Mouse (Mus musculus) urinary bladder, adult 2 months (tissue): Measurements from ENCODE around the gene Gabbr2. TPM values are rescaled to one million over a fixed set of nuclear protein-coding genes. Genes with fewer than 3 reads are reported as not detected.

Source experiments
- DNase-seq: peaks from one replicate; pipeline ENCODE4 v3.0.0; 2022; ENCODE audit warnings: low spot score
- polyA plus RNA-seq: library from polyadenylated mRNA; depleted of rRNA; stranded (reverse); fragments of >200 nt; gene quantifications from 2 replicates; pipeline ENCODE4 v1.2.3, GENCODE M21; 2012

The Gabbr2 gene
- polyA plus RNA-seq, 1 experiment, result 0.03 TPM

DNA sequence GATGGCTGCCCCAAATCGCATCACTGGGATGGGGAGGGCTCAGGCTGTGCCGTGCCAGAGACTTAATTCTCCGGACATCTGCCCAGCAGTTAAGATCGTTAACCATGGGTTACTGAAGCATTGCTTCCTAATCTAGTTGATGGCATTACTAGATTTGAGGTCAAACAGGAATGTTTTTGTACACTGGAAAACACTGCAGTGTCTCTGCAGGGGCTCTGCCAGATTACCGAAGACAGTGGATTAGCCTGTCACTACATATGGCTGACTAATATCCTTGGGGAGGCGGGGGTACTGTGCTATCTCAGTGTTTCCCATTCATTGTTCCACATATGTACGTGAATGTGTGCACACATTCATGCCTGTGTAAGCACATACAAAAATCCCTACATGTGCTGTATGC is 225.3 kb downstream of the Gabbr2 start:
- no peak for DNase-seq

DNA sequence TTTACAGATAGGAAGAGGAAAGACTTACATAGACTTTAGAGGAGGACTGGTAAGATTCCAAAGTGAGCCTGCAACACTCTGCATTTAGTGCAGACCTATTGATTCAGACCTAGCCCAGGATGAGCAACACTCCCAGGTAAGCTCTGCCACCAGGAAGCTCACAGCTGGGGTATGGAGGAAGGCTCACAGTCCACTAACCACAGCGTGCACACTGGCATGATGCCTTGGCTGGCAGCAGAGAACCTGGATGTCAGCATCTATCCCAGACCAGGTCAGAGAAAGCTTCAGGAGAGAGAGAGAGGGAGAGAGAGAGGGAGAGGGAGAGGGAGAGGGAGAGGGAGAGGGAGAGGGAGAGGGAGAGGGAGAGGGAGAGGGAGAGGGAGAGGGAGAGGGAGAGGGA is 231.8 kb downstream of the Gabbr2 start:
- no peak for DNase-seq

DNA sequence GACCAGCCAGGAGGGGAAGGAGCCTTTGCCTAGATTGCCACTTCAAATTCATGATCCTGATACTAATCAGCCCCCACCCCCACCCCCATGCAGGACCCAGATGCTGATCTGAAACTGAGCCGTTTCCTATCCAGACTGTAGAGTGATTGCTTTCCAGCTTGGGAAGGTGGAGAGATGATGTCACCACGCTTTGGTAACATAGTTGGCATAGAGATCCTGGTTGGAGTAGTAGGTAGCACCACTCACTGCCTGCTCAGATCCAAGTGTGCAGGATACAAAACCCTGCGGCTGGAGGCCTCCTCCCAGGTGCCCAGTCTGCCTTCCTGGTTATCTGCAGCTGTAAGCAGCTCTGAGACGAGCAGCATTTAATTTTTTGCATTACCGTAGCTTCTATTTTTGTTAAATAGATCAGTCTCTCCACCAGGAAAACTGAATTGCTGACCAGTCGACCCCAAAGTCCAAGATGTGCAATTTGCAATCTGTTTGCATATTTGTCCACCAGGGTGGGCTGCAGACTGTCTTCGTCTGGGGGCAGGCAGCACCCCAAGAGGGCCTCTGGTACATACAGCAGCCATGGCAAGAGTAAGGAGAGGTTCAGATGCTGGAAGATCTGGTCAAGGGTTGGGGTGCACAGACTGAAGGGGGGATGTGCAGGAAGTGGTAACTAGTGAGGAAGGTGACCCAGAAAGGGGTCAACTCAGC is 233.2 kb downstream of the Gabbr2 start:
- DNase-seq, result no peak

- DNase-seq, result no peak
Observed at GRCm38 (mm10) chr4:46754407-46755194, 237.1 kb downstream of the Gabbr2 start.

DNA sequence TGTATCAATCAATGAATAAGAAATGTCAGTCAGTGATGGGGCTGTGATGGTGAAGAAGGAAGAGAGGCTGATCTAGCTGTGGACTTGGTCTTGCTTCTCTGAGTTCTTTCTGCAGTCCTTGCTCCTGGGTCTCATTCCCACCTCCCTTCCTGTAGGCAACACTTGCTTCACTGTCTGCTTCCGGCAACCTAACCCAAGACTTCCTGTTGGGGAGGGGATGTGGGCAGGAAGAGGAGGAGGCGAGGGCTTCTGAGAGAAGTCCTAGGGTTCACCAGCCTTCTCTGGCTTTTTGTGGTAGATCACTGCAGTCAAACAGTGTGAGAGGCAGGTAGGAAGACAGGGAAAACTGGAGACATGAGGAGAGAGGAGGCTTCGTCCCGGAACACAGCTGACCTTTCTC is 239.4 kb downstream of the Gabbr2 start:
- no peak for DNase-seq

GRCm38 (mm10) chr4:46749015-46749414 is 242.7 kb downstream of the Gabbr2 start:
- DNase-seq, result no peak

DNA sequence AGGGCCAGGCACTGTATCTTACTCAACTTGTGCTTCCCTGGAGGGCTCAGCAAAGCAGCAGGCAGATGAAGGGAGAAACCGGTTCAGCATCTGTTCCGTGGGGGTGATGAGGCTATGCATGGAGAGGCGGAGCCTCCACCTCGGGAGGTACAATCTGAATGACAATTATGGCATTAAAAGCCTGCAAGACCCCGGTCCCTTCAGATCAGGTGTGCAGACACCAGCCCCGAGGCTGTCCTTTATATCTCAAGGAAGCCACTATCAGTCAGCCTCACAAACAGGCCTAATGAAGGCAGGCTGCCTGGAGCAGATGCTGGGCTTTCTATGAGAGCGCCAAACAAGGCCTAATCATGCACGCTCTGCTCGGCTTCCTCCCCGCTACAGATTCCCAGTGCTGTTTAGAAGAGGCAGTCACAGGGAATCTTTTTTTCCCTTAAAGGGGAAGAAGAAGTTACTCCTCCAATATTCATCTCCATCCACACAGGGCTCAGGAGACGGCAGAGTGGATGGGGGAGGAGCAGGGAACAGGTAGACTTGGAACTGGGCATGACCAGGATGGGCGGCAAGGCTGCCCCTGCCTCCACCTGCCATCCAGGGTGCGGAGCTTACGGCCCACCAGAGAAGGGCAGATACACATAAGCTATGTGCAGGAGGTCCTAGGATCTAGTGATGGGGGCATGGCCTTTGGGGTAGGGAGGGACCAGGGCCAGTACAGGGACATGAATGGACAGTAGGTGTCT is 244.5 kb downstream of the Gabbr2 start:
- DNase-seq, result no peak

DNA sequence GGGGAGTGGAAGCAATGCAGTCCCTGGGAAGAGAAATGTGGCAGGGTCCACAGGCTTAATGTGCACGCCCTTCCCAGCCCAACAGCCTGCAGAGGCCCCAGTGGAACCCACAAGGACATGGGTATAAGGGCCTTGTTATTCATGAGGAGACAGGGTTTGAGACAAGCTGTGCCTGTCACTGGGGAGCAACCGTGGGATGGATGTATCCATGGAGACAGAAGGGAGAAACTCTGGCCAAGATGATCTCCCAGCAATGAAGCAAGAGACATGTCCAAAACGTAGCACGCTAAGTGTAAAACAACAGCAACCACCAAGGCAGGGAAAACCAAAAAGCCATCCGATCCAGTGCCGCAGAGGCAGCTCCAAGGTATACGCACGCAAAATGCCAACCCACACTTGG is 246.1 kb downstream of the Gabbr2 start:
- no peak for DNase-seq

- DNase-seq, result no peak
Observed at GRCm38 (mm10) chr4:46744583-46745155, 247.0 kb downstream of the Gabbr2 start.

DNA sequence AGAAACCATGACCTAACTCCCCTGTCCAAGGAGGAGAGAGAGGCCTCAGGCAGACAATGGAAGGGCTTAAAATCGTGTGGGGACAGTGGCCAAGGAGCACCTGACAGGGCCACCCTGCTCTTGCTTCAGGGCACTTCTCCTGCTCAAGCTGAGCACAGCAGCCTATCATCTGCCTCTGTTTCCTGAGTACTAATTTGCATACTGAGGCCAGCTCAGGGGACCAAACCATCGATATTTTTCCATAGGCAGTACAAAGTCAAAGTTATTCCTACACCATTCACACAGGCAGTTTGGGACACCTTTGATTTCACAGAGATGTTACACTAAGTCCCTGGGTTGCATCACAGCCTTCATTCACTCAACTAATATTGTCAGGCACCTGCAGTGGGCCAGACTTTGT is 249.1 kb downstream of the Gabbr2 start:
- no peak for DNase-seq

DNA sequence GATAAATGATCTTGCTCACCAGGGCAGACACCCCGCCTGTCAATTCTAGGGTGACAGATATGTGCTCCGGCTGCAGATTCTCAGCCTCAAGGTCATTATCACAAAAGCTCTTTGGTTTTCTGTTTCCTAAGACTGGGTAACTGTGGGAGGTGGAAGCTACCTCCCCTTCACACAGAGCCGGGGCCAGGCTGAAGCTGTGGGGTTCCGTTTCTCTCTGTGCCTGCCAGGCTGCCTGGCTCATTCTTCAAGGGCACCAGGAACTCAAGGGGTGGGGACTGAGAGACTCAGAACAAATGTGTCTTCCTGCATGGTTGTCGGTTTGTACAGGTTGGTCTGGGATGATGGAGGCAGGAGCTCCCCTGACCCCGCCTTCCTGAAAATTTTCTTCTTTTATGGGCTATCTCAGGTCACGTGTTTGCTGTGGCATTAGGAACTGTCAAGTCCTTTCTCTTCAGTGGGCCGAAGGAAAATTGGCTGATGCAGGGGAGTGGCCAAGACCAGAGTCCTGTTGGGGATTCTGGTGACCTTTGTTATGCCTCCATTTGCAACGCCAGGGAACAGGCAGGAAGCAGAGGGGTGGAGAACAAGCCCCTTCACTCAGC is 254.7 kb downstream of the Gabbr2 start:
- DNase-seq, result no peak

- no peak for DNase-seq
Observed at GRCm38 (mm10) chr4:46734906-46735305, 256.8 kb downstream of the Gabbr2 start.

DNA sequence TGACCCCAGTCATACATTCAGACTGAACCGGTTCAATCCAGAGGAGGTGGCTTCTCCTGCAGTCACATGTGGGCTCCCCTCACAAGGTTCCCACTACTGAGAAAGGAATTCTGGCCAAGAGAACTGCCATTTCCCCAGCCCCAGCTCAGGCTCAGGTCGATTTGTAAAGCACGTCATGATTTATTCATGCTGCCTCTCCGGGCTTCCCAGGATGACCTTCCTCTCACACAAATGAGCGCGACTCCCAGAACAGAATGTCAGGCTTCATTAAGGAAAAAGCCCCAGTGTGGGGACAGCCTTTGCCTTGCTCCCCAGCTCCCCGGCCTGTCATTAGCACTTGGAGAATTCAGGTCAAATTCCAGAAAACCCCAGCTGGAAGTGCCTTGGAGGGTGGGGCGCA is 260.1 kb downstream of the Gabbr2 start:
- DNase-seq, result no peak

DNA sequence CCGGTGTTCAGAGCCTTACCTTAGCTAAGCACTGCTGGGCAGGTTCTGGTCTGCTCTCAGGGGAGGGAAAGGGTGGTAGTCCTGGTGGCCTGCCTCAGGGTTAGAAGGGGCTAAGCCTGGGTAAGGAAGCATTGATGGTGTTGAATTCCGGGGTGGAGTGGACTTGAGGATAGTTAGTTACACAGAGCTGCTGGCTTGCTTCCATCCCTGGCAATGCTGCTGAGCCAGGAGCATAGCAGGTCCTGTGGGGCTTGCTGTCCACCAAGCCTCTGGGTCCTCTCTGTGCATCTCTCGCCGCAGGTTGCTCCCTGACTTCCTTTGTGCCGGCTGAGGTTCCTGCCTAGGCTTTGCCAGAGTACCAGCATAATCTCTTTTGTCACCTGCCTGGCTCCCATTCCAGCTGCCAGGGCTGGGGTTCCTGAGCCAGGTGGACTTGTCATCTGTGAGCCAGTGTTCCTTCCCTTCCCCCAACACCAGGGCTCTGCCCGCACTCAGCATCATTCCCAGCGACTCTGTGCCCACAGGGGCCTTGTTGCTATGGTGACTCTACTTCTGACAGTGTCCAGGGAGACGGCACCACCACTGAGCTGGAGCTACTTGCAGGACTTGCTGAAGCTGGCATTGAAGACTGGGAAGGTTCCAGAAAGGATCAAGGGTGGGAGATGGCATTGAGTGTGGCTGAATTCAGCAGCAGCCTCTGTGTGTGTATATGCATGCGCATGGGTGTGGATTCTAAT is 262.2 kb downstream of the Gabbr2 start:
- no peak for DNase-seq

DNA sequence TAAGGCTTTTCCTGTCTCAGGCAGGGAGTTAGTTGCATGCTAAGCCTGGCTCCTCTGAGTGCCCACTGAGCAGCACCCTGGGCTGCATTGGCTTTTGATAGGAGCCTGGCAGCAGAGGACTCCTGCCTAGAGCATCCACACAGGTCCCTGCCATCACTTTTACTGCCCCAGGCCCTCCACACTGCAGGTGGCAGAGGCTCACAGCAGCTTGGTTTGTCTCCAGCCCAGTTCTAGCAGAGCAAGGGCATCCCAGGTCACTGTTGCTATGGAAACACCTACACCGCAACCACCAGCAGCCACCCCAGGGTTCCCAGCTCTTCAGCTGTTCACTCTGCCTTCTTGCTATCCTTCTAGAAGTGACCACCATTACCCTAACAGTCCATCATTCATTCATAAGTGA is 263.4 kb downstream of the Gabbr2 start:
- DNase-seq, result no peak

- no peak for DNase-seq
Observed at GRCm38 (mm10) chr4:46727153-46727552, 264.5 kb downstream of the Gabbr2 start.

- no peak for DNase-seq
Observed at GRCm38 (mm10) chr4:46720821-46721557, 270.7 kb downstream of the Gabbr2 start.

DNA sequence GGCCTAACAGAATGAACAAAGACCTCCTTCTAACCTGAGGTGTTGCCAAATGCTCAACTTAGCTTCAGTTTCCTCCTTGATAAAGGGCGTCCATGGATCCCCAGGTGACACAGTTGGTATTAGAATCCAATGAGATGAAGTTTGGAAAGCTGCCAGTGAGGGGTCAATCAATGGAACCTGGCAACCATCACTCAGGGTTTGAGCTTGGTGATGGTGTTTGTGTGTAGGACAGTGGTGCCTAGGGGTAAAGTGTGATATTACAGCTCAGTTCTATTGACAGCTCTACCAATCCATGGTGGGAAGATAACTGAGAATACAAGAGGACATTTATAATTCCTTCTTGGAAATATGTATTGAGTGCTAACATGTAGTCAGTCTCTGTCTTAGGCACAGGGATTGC is 271.6 kb downstream of the Gabbr2 start:
- DNase-seq, result no peak

GRCm38 (mm10) chr4:46718624-46719023 is 273.0 kb downstream of the Gabbr2 start:
- no peak for DNase-seq

- DNase-seq, result no peak
Observed at GRCm38 (mm10) chr4:46717156-46717555, 274.5 kb downstream of the Gabbr2 start.

- no peak for DNase-seq
Observed at GRCm38 (mm10) chr4:46716361-46716760, 275.3 kb downstream of the Gabbr2 start.
